ENCODE assay signal across 8 mouse cellular contexts in the genomic region with DNA sequence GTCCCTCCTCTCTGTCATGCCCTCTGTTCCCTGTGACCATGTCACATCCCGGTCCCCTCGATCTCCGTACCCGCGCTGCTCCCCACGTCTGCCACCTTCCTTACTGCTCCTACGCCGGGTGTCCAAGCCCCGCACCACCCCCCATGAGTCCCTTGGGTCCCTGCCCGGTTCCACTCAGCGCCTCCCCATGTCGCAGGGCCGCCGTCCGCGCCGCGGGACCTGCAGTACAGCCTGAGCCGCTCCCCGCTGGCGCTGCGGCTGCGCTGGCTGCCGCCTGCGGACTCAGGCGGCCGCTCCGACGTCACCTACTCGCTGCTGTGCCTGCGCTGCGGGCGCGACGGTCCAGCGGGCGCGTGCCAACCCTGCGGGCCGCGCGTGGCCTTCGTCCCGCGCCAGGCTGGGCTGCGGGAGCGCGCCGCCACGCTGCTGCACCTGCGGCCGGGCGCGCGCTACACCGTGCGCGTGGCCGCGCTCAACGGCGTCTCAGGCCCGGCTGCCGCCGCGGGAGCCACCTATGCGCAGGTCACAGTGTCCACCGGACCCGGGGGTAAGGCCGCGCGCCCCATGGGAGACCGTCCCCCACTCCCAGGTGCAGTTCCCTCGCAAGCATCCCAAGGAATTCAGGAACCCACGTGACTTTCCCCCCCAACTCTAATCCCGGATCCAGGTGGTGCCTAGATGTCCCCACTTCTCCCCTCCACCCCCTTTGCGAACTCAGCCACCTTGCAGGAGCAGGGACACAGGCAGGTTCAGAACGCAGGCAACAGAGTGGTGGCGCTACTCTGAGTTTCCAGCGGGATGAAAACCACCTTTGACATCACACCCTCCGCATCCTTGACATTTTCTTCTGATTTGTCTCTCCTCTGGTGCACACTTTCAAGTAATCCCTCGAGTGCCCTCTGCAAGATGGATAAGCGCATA. TPM values are rescaled to one million over a fixed set of nuclear protein-coding genes. Genes with fewer than 3 reads are reported as not detected.
DNase-seq lines count a peak whose midpoint lies in the region; ATAC-seq and TF ChIP-seq lines count a peak whose summit lies in the region.

No protein-coding gene starts in this region.

- H3K4me1 ChIP-seq in intestine, postnatal 0 days (replicated peaks; ENCODE audit: control insufficient read depth, insufficient read depth, low read length), result no peaks in the 10 kb centered on the region
- H3K4me1 ChIP-seq in midbrain, embryonic 13.5 days (replicated peaks), result peaks cover 41% of the 10 kb centered on the region

- 3% methylated on average over 83 of the region's 83 CpGs for WGBS in intestine, postnatal 0 days
- 1% methylated on average over 82 of the region's 83 CpGs for WGBS in midbrain, embryonic 13.5 days

- no peaks in the 10 kb centered on the region for H3K9me3 ChIP-seq in intestine, postnatal 0 days (ENCODE audit: control insufficient read depth)
- no peaks in the 10 kb centered on the region for H3K9me3 ChIP-seq in midbrain, embryonic 13.5 days

- TF ChIP-seq CTCF in intestine, postnatal 0 days (IDR thresholded peaks at IDR 0.05; ENCODE audit: low read depth), result no peak

- H3K36me3 ChIP-seq in intestine, postnatal 0 days (ENCODE audit: control insufficient read depth, insufficient read depth), result no peaks in the 10 kb centered on the region
- H3K36me3 ChIP-seq in midbrain, embryonic 13.5 days, result no peaks in the 10 kb centered on the region

- no peak overlapping the region for H3K9ac ChIP-seq in intestine, postnatal 0 days (ENCODE audit: low read depth, low read length)
- peak overlapping the region; percentile 61 for H3K9ac ChIP-seq in midbrain, embryonic 13.5 days (replicated peaks)

- peak overlapping the region; percentile 36 for H3K4me3 ChIP-seq in intestine, postnatal 0 days (ENCODE audit: low read depth, low read length)
- peak overlapping the region; percentile 48 for H3K4me3 ChIP-seq in midbrain, embryonic 13.5 days (replicated peaks)

- H3K27me3 ChIP-seq in intestine, postnatal 0 days (replicated peaks; ENCODE audit: control insufficient read depth, insufficient read depth, low read length), result peaks cover 35% of the 10 kb centered on the region
- peaks cover 58% of the 10 kb centered on the region for H3K27me3 ChIP-seq in midbrain, embryonic 13.5 days

- peak overlapping the region; percentile 68 for H3K4me2 ChIP-seq in intestine, postnatal 0 days (replicated peaks; ENCODE audit: low read depth)
- H3K4me2 ChIP-seq in midbrain, embryonic 13.5 days (replicated peaks), result peak overlapping the region; percentile 85

- no peak overlapping the region for H3K27ac ChIP-seq in intestine, postnatal 0 days (ENCODE audit: low read depth, low read length)
- peak overlapping the region; percentile 25; the same call in 1 of the 2 replicates for H3K27ac ChIP-seq in midbrain, embryonic 13.5 days

- 0 out of 2 replicates have a peak, but pooled peaks have one; percentile 14 for ATAC-seq in erythroid progenitor cell, adult 5-6 weeks (replicated peaks; ENCODE audit: low FRiP score, poor library complexity, severe bottlenecking)
- no peak; the same call in 1 of the 2 replicates for ATAC-seq in intestine, postnatal 0 days
- ATAC-seq in midbrain, embryonic 13.5 days, result peak; percentile 73

- peak; percentile 50 for DNase-seq in embryo, embryonic 10 days (ENCODE audit: low spot score)
- DNase-seq in embryo, embryonic 10.5 days (ENCODE audit: low spot score), result no peak
- DNase-seq in R1 (ENCODE audit: low read depth, low spot score), result peak; percentile 64
- no peak for DNase-seq in c-Kit-positive CD71-positive TER-119-positive erythroid progenitor cells, embryonic 14.5 days (ENCODE audit: low spot score)
- DNase-seq in ovary, postnatal 10 days (ENCODE audit: low spot score), result no peak

RNA-seq across cellular contexts. Expression of a gene that starts 14.1 kb away (rescaled TPM):
- total RNA-seq in erythroid progenitor cell, adult 5-6 weeks (2015; ENCODE audit: low replicate concordance), result not detected in 2 replicates
- 0.13 TPM in 1 of 2 replicates, not detected in the other for total RNA-seq in erythroid progenitor cell, adult 5-6 weeks (2017; ENCODE audit: low replicate concordance)
- 0.03 and 0.04 TPM in 2 replicates for polyA plus RNA-seq in intestine, postnatal 0 days (2015; fragmentation: Nextera tagmentation; extraction: Ambion mirVana)
- 10.0 and 13.4 TPM in 2 replicates for polyA plus RNA-seq in midbrain, embryonic 13.5 days (2015; fragmentation: Nextera tagmentation; extraction: Ambion mirVana)

RNA-seq across cellular contexts. Expression of a gene that starts 32.8 kb away (rescaled TPM):
- total RNA-seq in erythroid progenitor cell, adult 5-6 weeks (2015; ENCODE audit: low replicate concordance), result not detected in 2 replicates
- total RNA-seq in erythroid progenitor cell, adult 5-6 weeks (2017; ENCODE audit: low replicate concordance), result not detected in 2 replicates
- polyA plus RNA-seq in intestine, postnatal 0 days (2015; fragmentation: Nextera tagmentation; extraction: Ambion mirVana), result 0.17 and 0.24 TPM in 2 replicates
- polyA plus RNA-seq in midbrain, embryonic 13.5 days (2015; fragmentation: Nextera tagmentation; extraction: Ambion mirVana), result 7.3 and 9.5 TPM in 2 replicates

RNA-seq across cellular contexts. Expression of a gene that starts 42.1 kb away (rescaled TPM):
- total RNA-seq in erythroid progenitor cell, adult 5-6 weeks (2015; ENCODE audit: low replicate concordance), result 1.7 and 4.0 TPM in 2 replicates
- 12.2 and 15.8 TPM in 2 replicates for total RNA-seq in erythroid progenitor cell, adult 5-6 weeks (2017; ENCODE audit: low replicate concordance)
- polyA plus RNA-seq in intestine, postnatal 0 days (2015; fragmentation: Nextera tagmentation; extraction: Ambion mirVana), result 4.3 and 4.7 TPM in 2 replicates
- polyA plus RNA-seq in midbrain, embryonic 13.5 days (2015; fragmentation: Nextera tagmentation; extraction: Ambion mirVana), result 14.8 and 21.6 TPM in 2 replicates

RNA-seq across cellular contexts. Expression of a gene that starts 43.8 kb away (rescaled TPM):
- total RNA-seq in erythroid progenitor cell, adult 5-6 weeks (2015; ENCODE audit: low replicate concordance), result 2.9 and 4.2 TPM in 2 replicates
- 1.2 TPM in 1 of 2 replicates, not detected in the other for total RNA-seq in erythroid progenitor cell, adult 5-6 weeks (2017; ENCODE audit: low replicate concordance)
- 58.8 and 59.4 TPM in 2 replicates for polyA plus RNA-seq in intestine, postnatal 0 days (2015; fragmentation: Nextera tagmentation; extraction: Ambion mirVana)
- polyA plus RNA-seq in midbrain, embryonic 13.5 days (2015; fragmentation: Nextera tagmentation; extraction: Ambion mirVana), result 70.6 and 77.5 TPM in 2 replicates

RNA-seq across cellular contexts. Expression of a gene that starts 44.3 kb away (rescaled TPM):
- total RNA-seq in erythroid progenitor cell, adult 5-6 weeks (2015; ENCODE audit: low replicate concordance), result 4.2 and 46.1 TPM in 2 replicates
- total RNA-seq in erythroid progenitor cell, adult 5-6 weeks (2017; ENCODE audit: low replicate concordance), result 13.9 and 19.4 TPM in 2 replicates
- 19.9 and 22.7 TPM in 2 replicates for polyA plus RNA-seq in intestine, postnatal 0 days (2015; fragmentation: Nextera tagmentation; extraction: Ambion mirVana)
- 42.8 and 45.1 TPM in 2 replicates for polyA plus RNA-seq in midbrain, embryonic 13.5 days (2015; fragmentation: Nextera tagmentation; extraction: Ambion mirVana)

Comparison
In these comparisons a context has a peak if more than half of its experiments do, and no peak if none do; other contexts are left out.
1. DNase-seq: peak in embryo, embryonic 10 days (single experiment) and R1 (single experiment); none in embryo, embryonic 10.5 days (single experiment), c-Kit-positive CD71-positive TER-119-positive erythroid progenitor cells, embryonic 14.5 days (single experiment) and ovary, postnatal 10 days (single experiment).
2. RNA of a gene that starts 14.1 kb away (polyA plus RNA-seq): 10.0 to 13.4 TPM in midbrain, embryonic 13.5 days; 0.03 to 0.04 TPM in intestine, postnatal 0 days; every median in the first group is over 10 times any median in the second.